Mouse (Mus musculus): ENCODE data around the gene Art4.

- TF ChIP-seq USF1 (IDR thresholded peaks at IDR 0.05; ENCODE audit: low read depth) (no peak), MAX (IDR thresholded peaks at IDR 0.05; ENCODE audit: low read depth) (no peak), CEBPB (IDR thresholded peaks at IDR 0.05; ENCODE audit: insufficient read depth, poor library complexity, severe bottlenecking) (no peak), MYOD1 (IDR thresholded peaks at IDR 0.05; ENCODE audit: control insufficient read depth in 1 of 3, insufficient read length in 2 of 3, low read depth in 2 of 3) (no peak), POLR2A (IDR thresholded peaks at IDR 0.05; ENCODE audit: insufficient read length, low read depth) (no peak), TCF12 (IDR thresholded peaks at IDR 0.05; ENCODE audit: insufficient read depth, poor library complexity, severe bottlenecking) (no peak), TCF3 (IDR thresholded peaks at IDR 0.05; ENCODE audit: insufficient read length, low read depth) (no peak), MYOG (IDR thresholded peaks at IDR 0.05; ENCODE audit: control insufficient read depth in 1 of 3, insufficient read depth in 1 of 3, insufficient read length in 2 of 3, low read depth in 2 of 3) (no peak), E2F4 (IDR thresholded peaks at IDR 0.05; ENCODE audit: insufficient read depth) (no peak), POLR2AphosphoS2 (IDR thresholded peaks at IDR 0.05; ENCODE audit: insufficient read length, low read depth) (no peak)
These were observed 28.9 kb downstream of the Art4 start for GRCm38 (mm10) chr6:136828681-136829080.

Data from myocyte (in vitro differentiated cells).